Mouse (Mus musculus) heart, postnatal 0 days (tissue): ENCODE results near the gene Ppp1r37.

ENCODE experiments used
- CTCF ChIP-seq: IDR thresholded peaks from 2 replicates; pipeline ENCODE4 v1.5.1; 2016; ENCODE audit warnings: antibody characterized with exemption, control low read depth, low read depth
- EP300 ChIP-seq: IDR thresholded peaks from 2 replicates; pipeline ENCODE4 v1.6.1; 2016; ENCODE audit warnings: antibody characterized with exemption, low read depth

DNA sequence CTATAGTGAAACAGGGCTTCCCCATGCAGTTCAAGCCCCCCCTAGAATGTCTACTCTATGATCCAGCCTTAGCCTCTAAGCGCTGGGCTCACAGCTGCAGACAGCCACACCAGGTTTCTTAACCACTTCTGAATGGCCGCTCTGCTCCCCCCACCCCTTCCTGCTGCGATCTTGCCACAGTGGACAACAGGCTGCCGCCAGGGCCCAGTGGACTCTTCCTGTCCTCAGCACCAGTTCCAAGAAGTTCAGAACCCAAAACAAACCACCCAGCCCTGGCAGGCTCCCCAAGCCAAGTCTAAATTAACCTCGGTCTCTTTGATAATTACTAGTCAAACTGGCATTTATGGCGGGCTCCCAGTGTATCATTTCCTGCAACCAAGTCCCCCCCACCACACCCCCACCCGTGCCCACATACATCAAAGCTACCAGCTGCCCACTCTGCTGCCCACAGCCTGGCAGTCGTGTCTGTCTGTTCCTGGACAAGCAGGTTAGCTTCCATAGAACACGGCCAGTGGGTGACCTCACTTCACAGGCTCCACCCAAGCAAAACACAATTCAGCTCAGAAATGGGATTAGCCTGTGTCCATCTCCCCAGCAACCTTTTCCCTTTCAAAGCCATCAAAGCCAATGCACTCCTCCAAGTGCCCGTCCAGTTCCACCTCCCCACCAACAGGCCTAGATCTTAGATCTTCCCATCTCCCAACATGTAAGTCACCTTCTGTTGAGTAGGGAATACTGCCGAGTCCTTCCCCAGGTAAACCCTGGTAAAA, 2.2 kb downstream of the Ppp1r37 start:
- TF ChIP-seq CTCF (no peak), EP300 (no peak)
